Mouse (Mus musculus): ENCODE data around the gene Ubxn1. TPM values are rescaled to one million over a fixed set of nuclear protein-coding genes. Genes with fewer than 3 reads are reported as not detected.
A peak's percentile ranks its signal among the peaks of the same experiment; 100 is the strongest.

The Ubxn1 gene
- polyA plus RNA-seq, 1 experiment: 169 TPM

DNA sequence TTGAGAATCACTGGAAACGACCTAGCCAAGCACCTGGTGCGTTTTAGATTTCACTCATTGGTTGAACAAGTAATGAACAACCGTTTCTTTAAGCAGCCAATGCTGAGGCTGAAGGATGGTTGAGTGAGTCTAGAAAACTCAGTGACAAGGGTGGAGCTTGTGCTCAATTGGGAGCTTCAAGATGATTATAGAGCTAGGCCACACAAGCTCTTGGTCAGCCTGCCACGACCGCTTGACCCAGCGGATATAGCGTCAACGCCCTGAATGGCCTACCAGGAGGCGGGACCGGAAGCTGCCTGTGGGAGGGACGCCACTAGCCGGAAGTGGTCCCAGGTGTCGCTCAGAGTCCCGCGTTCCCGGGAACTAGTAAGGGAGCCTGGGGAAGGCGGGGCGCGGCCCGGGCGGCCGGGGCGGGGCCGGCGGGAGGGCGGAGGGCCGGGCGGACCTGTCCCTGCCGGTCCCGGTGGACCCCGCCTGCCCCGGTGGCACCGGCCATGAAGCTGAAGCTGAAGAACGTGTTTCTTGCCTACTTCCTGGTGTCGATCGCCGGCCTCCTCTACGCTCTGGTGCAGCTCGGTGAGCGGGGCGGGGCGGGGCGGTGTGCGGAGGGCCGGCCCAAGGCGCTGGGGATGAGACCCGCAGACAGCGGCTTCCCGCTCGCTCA, 48.9 kb downstream of the Ubxn1 start, which contains the start of gene B3gat3:
Gene B3gat3 (plus strand): TSS at position 302 of the 664 bp plus-strand sequence.
- peak; percentile 65 for TF ChIP-seq MAX (IDR thresholded peaks at IDR 0.05)
- no peak for TF ChIP-seq MYOG (IDR thresholded peaks at IDR 0.05; ENCODE audit: control insufficient read depth, extremely low read depth, insufficient read length)
- no peak for TF ChIP-seq FOSL1 (IDR thresholded peaks at IDR 0.05; ENCODE audit: insufficient read depth, low read length, poor library complexity, severe bottlenecking)
- no peak for TF ChIP-seq MYOD1 (IDR thresholded peaks at IDR 0.05; ENCODE audit: control insufficient read depth, insufficient read length, low read depth)
- peak within 1 kb of the TSS; percentile 83 for H3K4me3 ChIP-seq (ENCODE audit: insufficient read depth, poor library complexity, severe bottlenecking)
- no peaks in the 10 kb centered on the region for H3K27me3 ChIP-seq (ENCODE audit: control insufficient read depth, insufficient read depth, insufficient read length)
- peak within 1 kb of the TSS; percentile 59 for H3ac ChIP-seq (ENCODE audit: control insufficient read depth, insufficient read length, low read depth)
- peaks cover 44% of the 10 kb centered on the region for H3K36me3 ChIP-seq (ENCODE audit: control insufficient read depth, insufficient read depth)
- H3K79me2 ChIP-seq (ENCODE audit: control insufficient read depth, insufficient read depth): peaks cover 42% of the 10 kb centered on the region
- peaks cover 30% of the 10 kb centered on the region for H3K79me3 ChIP-seq (ENCODE audit: low read depth)

DNA sequence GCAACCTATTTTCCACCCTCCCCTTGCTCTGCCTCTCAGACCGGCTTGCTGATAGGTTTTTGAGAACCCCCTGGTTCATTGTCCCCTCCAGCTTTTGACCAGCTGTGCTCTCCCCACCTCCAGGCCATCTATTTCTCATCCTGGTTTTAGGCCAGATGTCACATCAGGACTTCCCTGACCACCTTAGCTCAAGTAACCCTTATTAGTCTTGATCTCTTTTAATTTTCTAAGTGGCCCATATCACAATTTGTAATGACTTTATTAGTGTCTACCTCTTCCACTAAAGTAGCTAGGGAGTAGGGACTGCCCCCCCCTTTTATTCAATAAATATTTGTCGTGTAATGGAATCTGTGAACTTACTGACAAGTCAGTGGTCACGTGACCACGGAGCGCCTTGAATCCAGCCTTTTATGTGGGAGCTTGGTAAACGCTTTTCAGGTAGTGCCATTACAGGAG, 49.6 kb downstream of the Ubxn1 start:
- TF ChIP-seq MAX (IDR thresholded peaks at IDR 0.05) (no peak), USF1 (IDR thresholded peaks at IDR 0.05; ENCODE audit: low read depth) (peak; percentile 99)
- peaks cover 42% of the 10 kb centered on the region for H3K79me2 ChIP-seq (ENCODE audit: control insufficient read depth, insufficient read depth)
- peak overlapping the region; percentile 83 for H3K4me3 ChIP-seq (ENCODE audit: insufficient read depth, poor library complexity, severe bottlenecking)
- H3K79me3 ChIP-seq (ENCODE audit: low read depth): peaks cover 30% of the 10 kb centered on the region
- peaks cover 37% of the 10 kb centered on the region for H3K36me3 ChIP-seq (ENCODE audit: control insufficient read depth, insufficient read depth)
- peak overlapping the region; percentile 59 for H3ac ChIP-seq (ENCODE audit: control insufficient read depth, insufficient read length, low read depth)
- H3K27me3 ChIP-seq (ENCODE audit: control insufficient read depth, insufficient read depth, insufficient read length): no peaks in the 10 kb centered on the region

DNA sequence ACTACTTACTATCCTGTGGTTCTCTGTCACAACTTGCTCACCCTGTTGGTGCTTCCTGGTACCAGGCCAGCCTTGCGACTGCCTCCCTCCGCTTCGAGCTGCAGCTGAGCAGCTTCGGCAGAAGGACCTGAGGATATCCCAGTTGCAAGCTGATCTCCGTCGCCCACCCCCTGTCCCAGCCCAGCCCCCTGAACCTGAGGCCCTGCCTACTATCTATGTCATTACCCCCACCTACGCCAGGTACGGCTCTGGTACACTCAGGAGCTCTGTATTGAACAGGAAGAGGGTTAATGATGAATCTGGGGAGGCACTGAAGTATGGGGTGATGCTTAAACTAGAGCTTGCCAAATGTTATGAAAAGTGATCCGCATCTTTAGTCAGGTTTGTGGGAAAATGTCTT, 50.4 kb downstream of the Ubxn1 start:
- Histone ChIP-seq H3K79me2 (ENCODE audit: control insufficient read depth, insufficient read depth) (peaks cover 42% of the 10 kb centered on the region), H3K79me3 (ENCODE audit: low read depth) (peaks cover 30% of the 10 kb centered on the region), H3ac (ENCODE audit: control insufficient read depth, insufficient read length, low read depth) (no peak overlapping the region), H3K36me3 (ENCODE audit: control insufficient read depth, insufficient read depth) (peaks cover 28% of the 10 kb centered on the region), H3K4me3 (ENCODE audit: insufficient read depth, poor library complexity, severe bottlenecking) (no peak overlapping the region), H3K27me3 (ENCODE audit: control insufficient read depth, insufficient read depth, insufficient read length) (no peaks in the 10 kb centered on the region)
- TF ChIP-seq USF1 (IDR thresholded peaks at IDR 0.05; ENCODE audit: low read depth) (no peak), CTCF (IDR thresholded peaks at IDR 0.05; ENCODE audit: control insufficient read depth, insufficient read depth, insufficient read length) (no peak), MAX (IDR thresholded peaks at IDR 0.05) (no peak)

Small RNA genes within 50 kb of the gene (microRNA-seq; reads per million reads assigned to microRNA genes)
- not detected for gene Mir5136 (ENCODE audit: borderline microRNAs expressed)

Other genes starting within 250 kb of the Ubxn1 start
- not detected for gene Chrm1, start 207.7 kb upstream of the Ubxn1 start, polyA plus RNA-seq (2012; fragmentation: generic; extraction: Trizol)
- gene Slc3a2, start 148.1 kb upstream of the Ubxn1 start, polyA plus RNA-seq (2012; fragmentation: generic; extraction: Trizol): 207 TPM
- 116 TPM for gene Wdr74, start 135.7 kb upstream of the Ubxn1 start, polyA plus RNA-seq (2012; fragmentation: generic; extraction: Trizol)
- 1.7 TPM for gene 1700092M07Rik, start 130.8 kb upstream of the Ubxn1 start, polyA plus RNA-seq (2012; fragmentation: generic; extraction: Trizol)
- 32.9 TPM for gene Stx5a, start 130.1 kb upstream of the Ubxn1 start, polyA plus RNA-seq (2012; fragmentation: generic; extraction: Trizol)
- gene Nxf1, start 114.4 kb upstream of the Ubxn1 start, polyA plus RNA-seq (2012; fragmentation: generic; extraction: Trizol): 78.5 TPM
- gene Tmem223, start 100.5 kb upstream of the Ubxn1 start, polyA plus RNA-seq (2012; fragmentation: generic; extraction: Trizol): 58.2 TPM
- gene Tmem179b, start 97.0 kb upstream of the Ubxn1 start, polyA plus RNA-seq (2012; fragmentation: generic; extraction: Trizol): 28.7 TPM
- 28.5 TPM for gene Taf6l, start 85.1 kb upstream of the Ubxn1 start, polyA plus RNA-seq (2012; fragmentation: generic; extraction: Trizol)
- 178 TPM for gene Polr2g, start 72.9 kb upstream of the Ubxn1 start, polyA plus RNA-seq (2012; fragmentation: generic; extraction: Trizol)
- gene Zbtb3, start 68.9 kb upstream of the Ubxn1 start, polyA plus RNA-seq (2012; fragmentation: generic; extraction: Trizol): 3.6 TPM
- gene Ttc9c, start 52.2 kb upstream of the Ubxn1 start, polyA plus RNA-seq (2012; fragmentation: generic; extraction: Trizol): 17.7 TPM
- gene Hnrnpul2, start 51.5 kb upstream of the Ubxn1 start, polyA plus RNA-seq (2012; fragmentation: generic; extraction: Trizol): 45.5 TPM
- 0.54 TPM for gene AC129217.1, start 41.7 kb upstream of the Ubxn1 start, polyA plus RNA-seq (2012; fragmentation: generic; extraction: Trizol)
- gene Bscl2, start 34.0 kb upstream of the Ubxn1 start, polyA plus RNA-seq (2012; fragmentation: generic; extraction: Trizol): 5.4 TPM
- gene Gng3, start 32.3 kb upstream of the Ubxn1 start, polyA plus RNA-seq (2012; fragmentation: generic; extraction: Trizol): 0.20 TPM
- 0.25 TPM for gene Lrrn4cl, start 20.7 kb upstream of the Ubxn1 start, polyA plus RNA-seq (2012; fragmentation: generic; extraction: Trizol)
- 34.4 TPM for gene Uqcc3, start 9.4 kb downstream of the Ubxn1 start, polyA plus RNA-seq (2012; fragmentation: generic; extraction: Trizol)
- gene Lbhd1, start 12.2 kb downstream of the Ubxn1 start, polyA plus RNA-seq (2012; fragmentation: generic; extraction: Trizol): 8.6 TPM
- not detected for gene Gm49403, start 12.4 kb downstream of the Ubxn1 start, polyA plus RNA-seq (2012; fragmentation: generic; extraction: Trizol)
- 175 TPM for gene 1810009A15Rik, start 17.4 kb downstream of the Ubxn1 start, polyA plus RNA-seq (2012; fragmentation: generic; extraction: Trizol)
- 0.61 TPM for gene Gm49416, start 17.4 kb downstream of the Ubxn1 start, polyA plus RNA-seq (2012; fragmentation: generic; extraction: Trizol)
- gene Ints5, start 21.5 kb downstream of the Ubxn1 start, polyA plus RNA-seq (2012; fragmentation: generic; extraction: Trizol): 48.0 TPM
- 117 TPM for gene Ganab, start 26.6 kb downstream of the Ubxn1 start, polyA plus RNA-seq (2012; fragmentation: generic; extraction: Trizol)
- 60.1 TPM for gene B3gat3, start 48.9 kb downstream of the Ubxn1 start, polyA plus RNA-seq (2012; fragmentation: generic; extraction: Trizol)
- 10.4 TPM for gene Rom1, start 57.9 kb downstream of the Ubxn1 start, polyA plus RNA-seq (2012; fragmentation: generic; extraction: Trizol)
- 28.7 TPM for gene Eml3, start 58.1 kb downstream of the Ubxn1 start, polyA plus RNA-seq (2012; fragmentation: generic; extraction: Trizol)
- gene Mta2, start 70.4 kb downstream of the Ubxn1 start, polyA plus RNA-seq (2012; fragmentation: generic; extraction: Trizol): 109 TPM
- 24.2 TPM for gene Tut1, start 82.4 kb downstream of the Ubxn1 start, polyA plus RNA-seq (2012; fragmentation: generic; extraction: Trizol)
- gene Eef1g, start 95.5 kb downstream of the Ubxn1 start, polyA plus RNA-seq (2012; fragmentation: generic; extraction: Trizol): 1,028 TPM
- 86.8 TPM for gene Ahnak, start 117.8 kb downstream of the Ubxn1 start, polyA plus RNA-seq (2012; fragmentation: generic; extraction: Trizol)
- gene Scgb1a1, start 216.5 kb downstream of the Ubxn1 start, polyA plus RNA-seq (2012; fragmentation: generic; extraction: Trizol): not detected

Data from C2C12 (cell line).